Mouse (Mus musculus) midbrain, embryonic 11.5 days (tissue): ENCODE measurements around the gene Lhfpl2. TPM values are rescaled to one million over a fixed set of nuclear protein-coding genes. Genes with fewer than 3 reads are reported as not detected.

Experiments used
- ATAC-seq: fragments of 200-750 bp; cut with Nextera tagmentation; 2 replicates; pipeline ENCODE4 v1.8.0; 2017; ENCODE audit warnings: moderate TSS enrichment, moderate library complexity; ENCODE audit not compliant: low FRiP score
- DNase-seq: peaks from one replicate; pipeline ENCODE4 v3.0.0; 2015; ENCODE audit warnings: low spot score; ENCODE audit errors: missing footprints
- H3K27ac ChIP-seq: fragments of 300-500 bp; sonication (generic); 2 replicates; pipeline ENCODE4 v1.5.1; 2014; ENCODE audit warnings: low read depth, low read length
- H3K27me3 ChIP-seq: fragments of 300-500 bp; sonication (generic); 2 replicates; pipeline ENCODE4 v1.6.1; 2014; ENCODE audit warnings: mild to moderate bottlenecking, low read length, moderate library complexity, mixed read lengths; ENCODE audit not compliant: control insufficient read depth, insufficient read depth
- H3K36me3 ChIP-seq: fragments of 300-500 bp; sonication (generic); 2 replicates; pipeline ENCODE4 v1.6.1; 2014; ENCODE audit warnings: mild to moderate bottlenecking, low read length, moderate library complexity, mixed read lengths; ENCODE audit not compliant: control insufficient read depth, insufficient read depth
- H3K4me1 ChIP-seq: fragments of 300-500 bp; sonication (generic); 2 replicates; pipeline ENCODE4 v1.6.1; 2014; ENCODE audit warnings: low read length; ENCODE audit not compliant: control insufficient read depth, insufficient read depth
- H3K4me2 ChIP-seq: fragments of 300-500 bp; sonication (generic); 2 replicates; pipeline ENCODE4 v1.6.1; 2014; ENCODE audit warnings: mild to moderate bottlenecking, moderate library complexity
- H3K4me3 ChIP-seq: fragments of 300-500 bp; sonication (generic); 2 replicates; pipeline ENCODE4 v1.5.1; 2014; ENCODE audit warnings: low read depth, low read length
- H3K9ac ChIP-seq: fragments of 300-500 bp; sonication (generic); 2 replicates; pipeline ENCODE4 v1.6.1; 2014; ENCODE audit warnings: low read length
- H3K9me3 ChIP-seq: fragments of 300-500 bp; sonication (generic); 2 replicates; pipeline ENCODE4 v1.6.1; 2016; ENCODE audit warnings: low read length; ENCODE audit not compliant: control insufficient read depth
- WGBS: fragments of 180-500 bp; shearing (Covaris S2); extraction: QIAGEN DNeasy Blood & Tissue Kit; methylation state at CpG from one replicate; pipeline ENCODE4 v1.1.7; 2014; 5-methylcytosine and 5-hydroxymethylcytosine counted together
- polyA plus RNA-seq: library from polyadenylated mRNA; unstranded; fragments of >200 nt; fragmentation: Nextera tagmentation; extraction: Ambion mirVana; gene quantifications from 2 replicates; pipeline ENCODE4 v1.2.1, GENCODE M21; 2014

Gene Lhfpl2
- polyA plus RNA-seq, 1 experiment from 2014 or later, result 17.0 TPM

DNA sequence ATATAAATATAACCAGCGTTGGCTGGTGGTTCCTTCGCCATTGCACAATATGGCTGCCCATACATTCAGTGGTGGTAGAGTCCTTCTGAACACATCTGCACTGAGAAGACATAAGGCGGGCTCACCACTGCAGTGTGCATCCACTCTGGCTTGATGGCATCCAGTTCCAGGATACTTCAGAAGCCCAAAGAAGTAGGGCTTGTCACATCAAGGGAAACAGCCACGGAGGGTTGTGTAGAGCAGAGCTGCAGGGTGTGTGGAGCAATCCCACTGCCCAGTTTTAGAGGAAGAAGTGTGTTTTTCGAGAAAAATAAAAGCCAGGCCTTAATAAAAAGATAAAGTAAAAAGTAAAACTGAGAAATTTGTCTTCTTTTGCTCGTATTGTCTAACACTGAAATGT lies 141.0 kb downstream of the Lhfpl2 start:
- Histone ChIP-seq H3K4me1 (no peaks in the 10 kb centered on the region), H3K9me3 (no peaks in the 10 kb centered on the region), H3K9ac (no peak overlapping the region), H3K36me3 (no peaks in the 10 kb centered on the region), H3K4me3 (no peak overlapping the region), H3K27me3 (no peaks in the 10 kb centered on the region), H3K4me2 (no peak overlapping the region), H3K27ac (no peak overlapping the region)
- 93% methylated on average over 6 of the region's 6 CpGs for WGBS
- DNase-seq, result no peak
- ATAC-seq, result no peak

DNA sequence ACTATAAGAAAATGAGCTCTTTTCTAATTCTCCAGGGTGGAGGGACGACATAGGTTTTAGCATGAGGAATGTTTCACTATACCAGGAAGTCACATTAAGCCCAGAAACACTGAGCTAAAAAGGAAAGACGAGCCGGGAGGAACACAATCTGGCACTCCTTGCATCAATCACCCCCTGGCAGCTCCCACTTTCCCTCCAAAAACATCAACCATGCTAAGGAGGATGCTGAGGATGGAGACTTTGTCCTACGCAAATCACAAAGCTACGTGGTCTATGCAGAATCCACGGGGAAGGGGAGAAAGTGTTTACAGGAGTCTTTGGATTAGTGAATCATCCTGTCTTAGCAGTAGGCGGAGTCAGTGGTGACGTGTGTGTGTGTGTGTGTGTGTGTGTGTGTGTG lies 142.2 kb downstream of the Lhfpl2 start:
- Histone ChIP-seq H3K9ac (no peak overlapping the region), H3K4me1 (no peaks in the 10 kb centered on the region), H3K4me3 (no peak overlapping the region), H3K4me2 (no peak overlapping the region), H3K9me3 (no peaks in the 10 kb centered on the region), H3K36me3 (no peaks in the 10 kb centered on the region), H3K27me3 (no peaks in the 10 kb centered on the region), H3K27ac (no peak overlapping the region)
- DNase-seq (no peak), ATAC-seq (no peak)
- 79% methylated on average over 8 of the region's 8 CpGs for WGBS

DNA sequence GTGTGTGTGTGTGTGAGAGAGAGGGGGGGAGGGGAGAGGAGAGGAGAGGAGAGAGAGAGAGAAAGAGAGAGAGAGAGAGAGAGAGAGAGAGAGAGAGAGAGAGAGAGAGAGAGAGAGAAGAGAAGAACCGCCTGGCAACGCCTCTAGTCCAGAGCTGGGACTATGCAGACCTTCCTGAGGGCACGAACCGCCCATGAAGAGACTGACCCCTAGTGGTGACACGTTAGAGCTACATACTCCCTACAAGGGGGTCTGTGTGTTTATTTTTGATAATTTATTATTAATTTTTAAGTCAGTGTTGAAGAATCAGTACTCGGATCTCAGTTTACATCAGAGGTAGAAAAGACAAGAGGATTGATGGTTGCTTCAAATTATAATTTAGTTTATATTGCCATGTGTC lies 147.6 kb downstream of the Lhfpl2 start:
- H3K4me1 ChIP-seq, result no peaks in the 10 kb centered on the region
- WGBS, result 8% methylated on average over 6 of the region's 6 CpGs
- peaks cover 3% of the 10 kb centered on the region; the same call in 1 of the 2 replicates for H3K36me3 ChIP-seq
- H3K9me3 ChIP-seq, result peaks cover 2% of the 10 kb centered on the region; the same call in 1 of the 2 replicates
- DNase-seq (no peak), ATAC-seq (peak; percentile 84)
- no peak overlapping the region for H3K4me2 ChIP-seq
- H3K9ac ChIP-seq, result no peak overlapping the region
- H3K27me3 ChIP-seq, result no peaks in the 10 kb centered on the region
- no peak overlapping the region for H3K27ac ChIP-seq
- H3K4me3 ChIP-seq, result no peak overlapping the region

DNA sequence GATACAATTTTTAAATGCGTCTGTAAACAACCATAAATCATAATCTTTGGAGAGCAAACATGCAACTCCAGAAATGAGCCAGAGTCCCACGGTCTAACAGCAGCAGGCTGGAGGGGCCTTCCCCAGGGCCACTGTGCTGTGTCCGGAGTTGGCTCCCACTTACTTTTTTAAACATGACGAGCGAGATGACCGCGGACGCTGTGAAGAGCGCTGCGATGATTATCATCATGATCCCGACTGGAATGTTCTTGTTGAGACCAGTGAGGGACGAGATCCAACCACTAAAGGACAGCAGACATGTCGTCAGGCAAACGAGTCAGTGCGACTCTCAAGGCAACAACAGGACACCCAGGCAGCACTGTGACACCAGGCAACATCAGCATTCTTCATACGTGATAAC lies 150.4 kb downstream of the Lhfpl2 start:
- peaks cover 2% of the 10 kb centered on the region; the same call in 1 of the 2 replicates for H3K9me3 ChIP-seq
- WGBS, result 95% methylated on average over 16 of the region's 16 CpGs
- DNase-seq (no peak), ATAC-seq (no peak)
- H3K27ac ChIP-seq, result no peak overlapping the region
- no peaks in the 10 kb centered on the region for H3K27me3 ChIP-seq
- H3K4me1 ChIP-seq, result no peaks in the 10 kb centered on the region; the same call in 1 of the 2 replicates
- no peak overlapping the region for H3K4me2 ChIP-seq
- H3K9ac ChIP-seq, result no peak overlapping the region
- H3K4me3 ChIP-seq, result no peak overlapping the region
- H3K36me3 ChIP-seq, result peaks cover 3% of the 10 kb centered on the region; the same call in 1 of the 2 replicates

DNA sequence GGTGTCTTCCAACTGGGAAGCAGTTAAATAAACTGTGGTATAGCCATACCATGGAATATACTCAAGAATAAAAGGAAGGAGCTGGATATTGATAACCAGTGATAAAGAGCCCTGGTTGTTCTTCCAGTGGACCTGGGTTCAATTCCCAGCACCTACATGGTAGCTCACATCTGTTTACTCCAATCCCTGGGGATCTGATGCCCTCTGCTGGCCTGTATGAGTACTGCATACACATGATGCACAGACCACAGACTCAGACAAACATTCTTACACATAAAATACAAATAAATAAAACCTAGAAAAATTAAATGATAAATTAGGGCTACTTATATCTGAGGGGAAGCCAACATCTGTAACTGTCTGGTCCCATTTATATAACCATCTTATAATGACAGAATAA lies 151.3 kb downstream of the Lhfpl2 start:
- peaks cover 2% of the 10 kb centered on the region; the same call in 1 of the 2 replicates for H3K9me3 ChIP-seq
- no peak overlapping the region for H3K9ac ChIP-seq
- no peaks in the 10 kb centered on the region for H3K27me3 ChIP-seq
- peaks cover 3% of the 10 kb centered on the region; the same call in 1 of the 2 replicates for H3K36me3 ChIP-seq
- no peak overlapping the region for H3K27ac ChIP-seq
- no peak overlapping the region for H3K4me2 ChIP-seq
- no peak for DNase-seq
- no peak overlapping the region for H3K4me3 ChIP-seq
- no peaks in the 10 kb centered on the region; the same call in 1 of the 2 replicates for H3K4me1 ChIP-seq
- no peak for ATAC-seq

DNA sequence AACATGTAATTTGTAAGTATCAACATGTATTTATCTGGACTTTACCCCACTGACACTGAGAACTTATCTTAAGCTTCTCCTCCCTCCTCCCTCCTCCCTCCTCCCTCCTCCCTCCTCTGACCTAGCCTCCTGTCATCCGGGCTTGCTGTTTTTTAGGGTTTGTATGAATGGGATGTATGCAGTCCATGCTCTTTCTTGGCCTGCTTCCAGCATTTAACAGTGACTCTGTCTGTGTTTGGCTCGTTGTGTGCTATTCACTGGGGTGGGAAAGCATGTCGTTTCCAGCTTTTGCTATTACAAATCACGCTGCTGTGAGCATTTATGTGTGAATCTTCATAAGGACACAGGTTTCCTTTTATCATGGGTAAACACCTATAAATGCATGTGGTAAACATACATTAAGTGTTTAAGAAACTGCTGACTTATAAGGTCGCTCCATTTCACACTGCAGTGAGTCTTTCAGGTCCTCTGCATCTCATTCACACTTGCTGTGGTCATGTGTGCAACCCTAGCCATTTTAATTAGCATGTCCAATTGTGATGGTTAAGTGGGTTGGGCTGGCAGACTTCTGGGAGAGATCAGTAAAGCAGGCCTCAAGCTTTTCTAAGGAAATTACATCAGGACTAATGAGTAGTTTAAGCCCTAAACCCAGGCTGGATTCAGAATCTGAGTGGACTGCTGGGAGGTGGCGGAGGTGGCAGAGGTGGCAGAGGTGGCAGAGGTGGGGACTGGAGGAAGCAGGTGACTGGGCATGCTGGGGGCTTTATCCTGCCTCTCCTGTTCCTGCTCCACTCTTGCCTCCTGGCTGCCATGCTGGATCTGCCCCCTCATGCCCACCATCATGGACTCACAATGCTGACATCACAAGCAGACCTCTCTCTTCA lies 153.9 kb downstream of the Lhfpl2 start:
- no peak overlapping the region for H3K4me3 ChIP-seq
- H3K27ac ChIP-seq, result no peak overlapping the region
- H3K4me2 ChIP-seq, result no peak overlapping the region
- peaks cover 2% of the 10 kb centered on the region; the same call in 1 of the 2 replicates for H3K9me3 ChIP-seq
- H3K9ac ChIP-seq, result no peak overlapping the region
- no peaks in the 10 kb centered on the region; the same call in 1 of the 2 replicates for H3K4me1 ChIP-seq
- DNase-seq, result no peak
- H3K27me3 ChIP-seq, result no peaks in the 10 kb centered on the region
- H3K36me3 ChIP-seq, result peaks cover 3% of the 10 kb centered on the region; the same call in 1 of the 2 replicates
- 72% methylated on average over 6 of the region's 6 CpGs for WGBS
- no peak for ATAC-seq

DNA sequence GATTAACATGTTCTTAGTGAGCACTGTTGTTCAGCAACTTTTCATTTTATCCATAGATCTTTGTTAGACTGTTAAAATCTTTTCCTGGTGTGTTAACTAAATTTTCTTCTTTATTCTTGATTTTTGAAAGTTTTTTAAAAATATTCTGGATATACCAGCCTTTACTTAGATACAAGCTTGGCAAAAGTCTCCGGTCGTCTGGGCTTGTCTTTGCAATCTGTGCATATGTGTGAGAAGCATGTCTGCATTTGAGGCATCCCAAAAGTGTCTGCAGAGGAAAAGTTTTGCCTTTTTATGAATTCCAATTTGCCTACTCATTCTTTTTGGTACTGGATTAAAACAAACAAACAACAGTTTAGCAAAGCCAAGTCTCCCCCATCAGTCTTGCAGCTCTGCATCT lies 154.6 kb downstream of the Lhfpl2 start:
- DNase-seq, result no peak
- Histone ChIP-seq H3K4me1 (no peaks in the 10 kb centered on the region; the same call in 1 of the 2 replicates), H3K27ac (no peak overlapping the region), H3K4me2 (no peak overlapping the region), H3K27me3 (no peaks in the 10 kb centered on the region), H3K9ac (no peak overlapping the region), H3K36me3 (peaks cover 3% of the 10 kb centered on the region; the same call in 1 of the 2 replicates), H3K4me3 (no peak overlapping the region), H3K9me3 (peaks cover 2% of the 10 kb centered on the region; the same call in 1 of the 2 replicates)
- 90% methylated on average over 2 of the region's 2 CpGs for WGBS
- ATAC-seq, result no peak

DNA sequence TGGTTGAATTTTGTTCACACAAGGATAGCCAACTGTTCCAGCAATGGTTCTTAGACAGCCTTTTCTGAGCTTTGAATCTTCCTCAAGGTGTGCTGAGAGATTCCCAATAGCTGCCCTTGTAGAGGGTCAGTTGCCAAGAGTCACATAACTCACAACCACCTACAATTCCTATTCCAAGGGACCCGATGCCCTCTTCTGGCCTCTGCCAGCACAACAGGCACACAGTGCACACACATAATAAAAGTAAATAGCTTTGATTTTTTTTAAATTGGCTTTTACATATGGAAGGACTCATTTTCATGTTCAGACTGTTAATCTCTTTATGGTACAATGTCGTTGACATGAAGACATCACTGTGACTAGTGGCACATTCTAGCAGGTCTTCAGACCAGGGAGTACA lies 155.1 kb downstream of the Lhfpl2 start:
- Histone ChIP-seq H3K4me1 (no peaks in the 10 kb centered on the region; the same call in 1 of the 2 replicates), H3K4me3 (no peak overlapping the region), H3K9ac (no peak overlapping the region), H3K4me2 (no peak overlapping the region), H3K36me3 (peaks cover 3% of the 10 kb centered on the region; the same call in 1 of the 2 replicates), H3K9me3 (peaks cover 2% of the 10 kb centered on the region; the same call in 1 of the 2 replicates), H3K27ac (no peak overlapping the region), H3K27me3 (no peaks in the 10 kb centered on the region)
- ATAC-seq (no peak), DNase-seq (no peak)
- WGBS, result 86% methylated on average over 2 of the region's 2 CpGs

DNA sequence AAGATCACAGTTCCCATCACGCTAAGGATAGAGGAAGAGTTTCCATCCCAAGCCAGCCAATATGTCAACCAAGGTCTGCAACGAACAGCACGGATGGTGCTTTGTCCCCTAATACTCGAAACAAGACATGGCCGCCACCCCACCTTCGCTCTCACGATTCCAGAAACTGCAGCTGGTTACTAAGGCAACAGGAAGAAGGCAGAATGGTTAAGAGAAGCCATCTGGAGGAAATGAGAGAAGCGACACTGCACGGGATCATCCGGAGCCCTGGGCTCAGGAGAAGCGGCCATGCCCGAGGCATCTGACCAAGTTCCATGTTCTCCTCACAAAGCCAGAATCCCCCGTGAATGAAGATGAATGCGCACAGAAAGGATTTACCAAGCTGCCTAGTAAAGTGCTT lies 166.0 kb downstream of the Lhfpl2 start:
- Histone ChIP-seq H3K9ac (no peak overlapping the region), H3K27ac (no peak overlapping the region), H3K4me1 (no peaks in the 10 kb centered on the region), H3K4me2 (no peak overlapping the region), H3K4me3 (no peak overlapping the region), H3K27me3 (no peaks in the 10 kb centered on the region), H3K9me3 (no peaks in the 10 kb centered on the region), H3K36me3 (no peaks in the 10 kb centered on the region; the same call in 1 of the 2 replicates)
- WGBS, result 84% methylated on average over 14 of the region's 14 CpGs
- no peak for ATAC-seq
- no peak for DNase-seq
